Mouse (Mus musculus): ENCODE measurements around the gene Map3k5.

DNA sequence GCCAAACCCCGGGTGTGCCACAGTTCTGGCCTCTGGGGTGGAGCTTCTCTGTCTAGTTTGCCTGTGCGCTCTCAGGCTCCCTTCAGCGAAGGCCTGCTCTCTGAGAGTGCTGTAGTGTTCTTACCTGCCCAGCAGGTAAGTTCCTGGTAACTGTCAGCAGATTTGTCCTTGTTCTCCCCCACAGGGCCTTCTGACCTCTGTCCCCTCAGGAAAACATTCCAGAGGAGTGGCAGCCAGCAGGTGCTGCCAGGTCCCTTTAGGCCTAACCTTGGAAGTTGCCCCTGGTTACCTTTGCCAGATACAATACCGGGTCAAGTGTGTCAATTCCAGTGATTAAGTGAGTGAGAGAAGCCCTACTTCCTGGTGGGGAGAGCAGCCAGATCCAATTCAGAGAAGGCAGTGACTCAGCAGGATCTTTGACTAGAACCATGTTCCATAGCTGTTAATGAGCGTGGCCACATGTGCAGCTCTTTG lies 252.6 kb downstream of the Map3k5 start:
- TF ChIP-seq HCFC1 (IDR thresholded peaks at IDR 0.05; ENCODE audit: low read depth, low read length) (no peak), POLR2A (IDR thresholded peaks at IDR 0.05; ENCODE audit: low read depth, low read length) (no peak), BHLHE40 (IDR thresholded peaks at IDR 0.05; ENCODE audit: low read depth, low read length) (no peak), NELFE (IDR thresholded peaks at IDR 0.05; ENCODE audit: low read depth, low read length) (no peak), CTCF (conservative IDR thresholded peaks at IDR 0.05 in 1 of 2, IDR thresholded peaks at IDR 0.05 in 1 of 2; ENCODE audit: low read depth in 2 of 2, low read length in 2 of 2) (no peak), SMC3 (IDR thresholded peaks at IDR 0.05; ENCODE audit: low read depth, low read length) (no peak), USF2 (conservative IDR thresholded peaks at IDR 0.05; ENCODE audit: low read depth, low read length) (no peak), TBP (conservative IDR thresholded peaks at IDR 0.05; ENCODE audit: low read depth, low read length) (no peak), ZMIZ1 (IDR thresholded peaks at IDR 0.05; ENCODE audit: low read depth, low read length) (no peak), JUN (IDR thresholded peaks at IDR 0.05; ENCODE audit: insufficient read depth, low read depth, low read length) (no peak)

Data from CH12.LX (cell line).